Mouse (Mus musculus): ENCODE results near the gene Cyp2b10. TPM values are rescaled to one million over a fixed set of nuclear protein-coding genes. Genes with fewer than 3 reads are reported as not detected.

The Cyp2b10 gene
- polyA plus RNA-seq, 1 experiment from 2014 or later, result 0.06 TPM

DNA sequence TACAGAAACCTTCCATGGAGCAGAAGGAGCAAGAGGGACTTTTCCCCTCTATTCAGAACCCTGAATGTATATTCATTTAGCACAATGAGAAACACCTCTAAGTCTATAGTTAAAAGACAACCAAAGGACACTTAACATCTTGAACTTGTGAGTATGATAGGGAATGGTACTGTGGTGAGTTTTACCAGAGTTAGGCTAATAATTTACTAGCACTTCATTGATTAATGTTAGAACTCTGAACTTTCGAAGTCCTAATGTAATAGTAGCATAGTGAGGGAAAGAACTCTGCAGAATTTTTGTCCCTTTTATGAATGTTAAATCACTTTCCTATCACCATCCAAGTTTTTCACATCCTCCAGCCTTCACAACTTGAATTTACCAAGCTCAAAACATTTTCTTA lies 22.0 kb downstream of the Cyp2b10 start:
- no peak overlapping the region for H3K9ac ChIP-seq
- WGBS (ENCODE audit: insufficient replicate concordance), result 39% methylated on average over 1 of the region's 1 CpGs
- no peaks in the 10 kb centered on the region for H3K27me3 ChIP-seq (replicated peaks)
- H3K4me3 ChIP-seq, result no peak overlapping the region
- no peak for ATAC-seq
- no peaks in the 10 kb centered on the region for H3K4me1 ChIP-seq
- H3K4me2 ChIP-seq, result no peak overlapping the region
- H3K9me3 ChIP-seq (replicated peaks), result no peaks in the 10 kb centered on the region
- H3K27ac ChIP-seq, result no peak overlapping the region
- no peaks in the 10 kb centered on the region for H3K36me3 ChIP-seq

DNA sequence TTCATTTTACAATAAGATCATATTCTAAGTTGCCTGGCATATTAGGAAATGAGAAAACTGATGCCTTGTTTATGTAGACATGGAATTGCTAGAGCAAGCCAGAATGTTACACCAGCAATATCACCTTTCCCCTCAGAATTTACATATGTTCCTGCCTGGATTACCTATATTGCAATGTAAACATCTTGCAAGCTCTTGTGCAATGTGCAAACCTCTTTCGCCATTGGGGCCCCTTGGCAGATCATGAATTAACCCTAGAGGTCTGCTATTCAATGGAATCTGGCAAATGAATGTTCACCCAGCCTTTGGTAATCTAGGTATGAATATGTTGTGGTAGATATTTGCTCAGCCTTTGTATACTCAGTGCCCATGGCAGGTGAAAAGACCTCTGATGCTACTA lies 47.9 kb downstream of the Cyp2b10 start:
- Histone ChIP-seq H3K9ac (no peak overlapping the region), H3K4me1 (no peaks in the 10 kb centered on the region), H3K9me3 (replicated peaks) (no peaks in the 10 kb centered on the region), H3K27me3 (replicated peaks) (no peaks in the 10 kb centered on the region), H3K36me3 (no peaks in the 10 kb centered on the region), H3K4me2 (no peak overlapping the region), H3K4me3 (no peak overlapping the region), H3K27ac (no peak overlapping the region)
- WGBS (ENCODE audit: insufficient replicate concordance), result 39% methylated on average over 1 of the region's 1 CpGs
- no peak for ATAC-seq

Other genes starting within 250 kb of the Cyp2b10 start
- 21.0 and 21.7 TPM in 2 replicates for gene Bckdha, start 238.6 kb upstream of the Cyp2b10 start, polyA plus RNA-seq (2016; fragmentation: Nextera tagmentation; extraction: Ambion mirVana)
- 80.4 and 82.2 TPM in 2 replicates for gene Exosc5, start 238.5 kb upstream of the Cyp2b10 start, polyA plus RNA-seq (2016; fragmentation: Nextera tagmentation; extraction: Ambion mirVana)
- gene Tmem91, start 222.5 kb upstream of the Cyp2b10 start, polyA plus RNA-seq (2016; fragmentation: Nextera tagmentation; extraction: Ambion mirVana), result 2.0 and 3.2 TPM in 2 replicates
- 24.9 and 29.5 TPM in 2 replicates for gene B9d2, start 216.8 kb upstream of the Cyp2b10 start, polyA plus RNA-seq (2016; fragmentation: Nextera tagmentation; extraction: Ambion mirVana)
- gene Tgfb1, start 210.6 kb upstream of the Cyp2b10 start, polyA plus RNA-seq (2016; fragmentation: Nextera tagmentation; extraction: Ambion mirVana), result 13.6 and 14.2 TPM in 2 replicates
- 14.7 and 15.2 TPM in 2 replicates for gene Ccdc97, start 178.5 kb upstream of the Cyp2b10 start, polyA plus RNA-seq (2016; fragmentation: Nextera tagmentation; extraction: Ambion mirVana)
- gene Hnrnpul1, start 142.9 kb upstream of the Cyp2b10 start, polyA plus RNA-seq (2016; fragmentation: Nextera tagmentation; extraction: Ambion mirVana), result 46.1 and 52.3 TPM in 2 replicates
- gene Axl, start 108.9 kb upstream of the Cyp2b10 start, polyA plus RNA-seq (2016; fragmentation: Nextera tagmentation; extraction: Ambion mirVana), result 14.1 and 20.1 TPM in 2 replicates
- gene Cyp2s1, start 80.7 kb upstream of the Cyp2b10 start, polyA plus RNA-seq (2016; fragmentation: Nextera tagmentation; extraction: Ambion mirVana), result 0.62 and 0.81 TPM in 2 replicates
- gene Cyp2b13, start 163.9 kb downstream of the Cyp2b10 start, polyA plus RNA-seq (2016; fragmentation: Nextera tagmentation; extraction: Ambion mirVana), result not detected in 2 replicates

Measured in liver, embryonic 12.5 days (tissue).